Comparison of ENCODE assay signal across 11 mouse cellular contexts in genomic region chr5:16595699-16596098, GRCm38 (mm10).
"Had no signal": no experiment of that assay in that cellular context is flagged by ENCODE, and none has a peak within 500 bp of the region (broad histone marks: within the 10 kb centered on the region; RNA-seq: fewer than 3 reads in every experiment).

No protein-coding gene starts in this region.

- ATAC-seq: lung, postnatal 0 days had no signal

- H3K27me3 ChIP-seq: liver, embryonic 15.5 days had no signal

- H3K9ac ChIP-seq: liver, embryonic 15.5 days had no signal

- H3K4me1 ChIP-seq: liver, embryonic 15.5 days had no signal

- H3K4me2 ChIP-seq: liver, embryonic 11.5 days; liver, embryonic 15.5 days had no signal

- H3K27ac ChIP-seq: left cerebral cortex, adult 2 months; limb, embryonic 10.5 days; liver, embryonic 15.5 days; stomach, postnatal 0 days had no signal

- H3K9me3 ChIP-seq: limb, embryonic 10.5 days; liver, embryonic 15.5 days had no signal

- DNase-seq: kidney, adult 8-10 months; kidney, postnatal 25 days; lung, adult 2 months; lung, postnatal 36 days; thymus, postnatal 4 days had no signal

- H3K36me3 ChIP-seq: liver, embryonic 15.5 days had no signal

- H3K4me3 ChIP-seq: left cerebral cortex, adult 2 months; limb, embryonic 10.5 days; liver, embryonic 15.5 days had no signal
